Mouse (Mus musculus): ENCODE measurements at regions not wholly inside any gene's neighbourhood (a gene's known extent, or its start where the extent isn't known, plus 50 kb on each side); places are given as distances from the start of the nearest gene placed in this dataset.

GRCm38 (mm10) chr6:100100565-100101133 is 186.6 kb downstream of the Rybp start:
- no peak for DNase-seq (ENCODE audit: low spot score)

GRCm38 (mm10) chr6:100096393-100097125 is 190.7 kb downstream of the Rybp start:
- no peak for DNase-seq (ENCODE audit: low spot score)

- DNase-seq (ENCODE audit: low spot score), result no peak
Measured at GRCm38 (mm10) chr6:100094653-100095217, 192.6 kb downstream of the Rybp start.

GRCm38 (mm10) chr6:100092870-100093269 is 194.4 kb downstream of the Rybp start:
- no peak for DNase-seq (ENCODE audit: low spot score)

GRCm38 (mm10) chr6:100091815-100092214 is 195.5 kb downstream of the Rybp start:
- no peak for DNase-seq (ENCODE audit: low spot score)

GRCm38 (mm10) chr6:100088576-100088975 is 198.7 kb downstream of the Rybp start:
- DNase-seq (ENCODE audit: low spot score), result no peak

GRCm38 (mm10) chr6:100086807-100087206 is 200.5 kb downstream of the Rybp start:
- no peak for DNase-seq (ENCODE audit: low spot score)

- no peak for DNase-seq (ENCODE audit: low spot score)
Measured at GRCm38 (mm10) chr6:100085981-100086380, 201.3 kb downstream of the Rybp start.

- DNase-seq (ENCODE audit: low spot score), result no peak
Measured at GRCm38 (mm10) chr6:100083868-100084477, 203.3 kb downstream of the Rybp start.

GRCm38 (mm10) chr6:100083127-100083526 is 204.2 kb downstream of the Rybp start:
- no peak for DNase-seq (ENCODE audit: low spot score)

- DNase-seq (ENCODE audit: low spot score), result peak; percentile 73
Measured at GRCm38 (mm10) chr6:100074672-100075335, 212.5 kb downstream of the Rybp start.

GRCm38 (mm10) chr6:100072261-100072968 is 214.9 kb downstream of the Rybp start:
- no peak for DNase-seq (ENCODE audit: low spot score)

- DNase-seq (ENCODE audit: low spot score), result no peak
Measured at GRCm38 (mm10) chr6:100069151-100069550, 218.1 kb downstream of the Rybp start.

GRCm38 (mm10) chr6:100067273-100067672 is 220.0 kb downstream of the Rybp start:
- no peak for DNase-seq (ENCODE audit: low spot score)

GRCm38 (mm10) chr6:100065586-100065985 is 221.7 kb downstream of the Rybp start:
- no peak for DNase-seq (ENCODE audit: low spot score)

- no peak for DNase-seq (ENCODE audit: low spot score)
Measured at GRCm38 (mm10) chr6:100062961-100063360, 224.3 kb downstream of the Rybp start.

- DNase-seq (ENCODE audit: low spot score), result peak; percentile 64
Measured at GRCm38 (mm10) chr6:100059803-100060202, 227.5 kb downstream of the Rybp start.

- no peak for DNase-seq (ENCODE audit: low spot score)
Measured at GRCm38 (mm10) chr6:100055980-100056379, 231.3 kb downstream of the Rybp start.

- DNase-seq (ENCODE audit: low spot score), result no peak
Measured at GRCm38 (mm10) chr6:100052955-100053795, 234.1 kb downstream of the Rybp start.

GRCm38 (mm10) chr6:100052406-100052805 is 234.9 kb downstream of the Rybp start:
- DNase-seq (ENCODE audit: low spot score), result no peak

GRCm38 (mm10) chr6:100049036-100049435 is 238.2 kb downstream of the Rybp start:
- DNase-seq (ENCODE audit: low spot score), result no peak

Data from testis, postnatal 10 days (tissue).